Mouse (Mus musculus): ENCODE results near the gene Sfxn3. TPM values are rescaled to one million over a fixed set of nuclear protein-coding genes. Genes with fewer than 3 reads are reported as not detected.

The Sfxn3 gene
- polyA plus RNA-seq, 1 experiment from 2014 or later = 24.5 TPM

DNA sequence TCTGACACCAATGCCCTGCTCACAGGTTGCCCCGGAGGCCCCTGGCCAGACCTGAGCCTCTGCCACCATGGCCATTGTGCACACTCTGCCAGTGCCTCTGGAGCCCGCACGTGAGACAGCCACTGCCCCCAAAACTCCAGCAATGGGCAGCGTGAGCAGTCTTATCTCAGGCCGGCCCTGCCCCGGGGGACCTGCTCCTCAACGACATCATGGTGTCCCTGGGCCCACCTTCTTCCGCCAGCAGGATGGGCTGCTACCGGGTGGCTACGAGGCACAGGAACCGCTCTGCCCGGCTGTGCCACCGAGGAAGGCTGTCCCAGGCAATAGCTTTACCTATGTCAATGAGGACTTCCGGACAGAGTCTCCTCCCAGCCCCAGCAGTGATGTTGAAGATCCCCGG is 25.9 kb upstream of the Sfxn3 start:
- Histone ChIP-seq H3K9ac (no peak overlapping the region), H3K4me3 (replicated peaks) (no peak overlapping the region), H3K36me3 (peaks cover 31% of the 10 kb centered on the region), H3K4me2 (peak overlapping the region; percentile 95), H3K9me3 (no peaks in the 10 kb centered on the region), H3K4me1 (peaks cover 34% of the 10 kb centered on the region), H3K27ac (no peak overlapping the region), H3K27me3 (replicated peaks) (no peaks in the 10 kb centered on the region)
- no peak for ATAC-seq (ENCODE audit: insufficient read depth, low FRiP score, low read depth)
- 84% methylated on average over 15 of the region's 15 CpGs for WGBS

DNA sequence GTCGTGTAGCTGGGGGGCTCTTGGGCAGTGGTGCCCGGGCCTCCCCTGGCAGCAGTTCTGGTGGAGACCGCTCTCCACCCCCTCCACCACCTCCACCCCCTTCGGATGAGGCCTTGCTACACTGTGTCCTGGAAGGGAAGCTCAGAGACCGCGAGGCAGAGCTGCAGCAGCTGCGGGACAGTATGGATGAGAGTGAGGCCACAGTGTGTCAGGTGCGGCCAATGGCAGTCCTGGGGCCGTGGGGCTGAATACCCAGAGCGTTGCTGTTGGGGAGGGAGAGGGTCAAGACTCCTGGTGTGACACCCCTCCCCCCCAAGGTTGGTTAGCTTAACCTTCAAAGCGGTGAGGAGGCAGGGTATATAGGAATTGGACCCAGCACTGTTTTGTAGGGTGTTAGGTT is 23.3 kb upstream of the Sfxn3 start:
- Histone ChIP-seq H3K36me3 (peaks cover 38% of the 10 kb centered on the region), H3K4me2 (no peak overlapping the region), H3K9me3 (no peaks in the 10 kb centered on the region), H3K9ac (no peak overlapping the region), H3K27ac (no peak overlapping the region), H3K4me3 (replicated peaks) (no peak overlapping the region), H3K4me1 (peaks cover 39% of the 10 kb centered on the region), H3K27me3 (replicated peaks) (no peaks in the 10 kb centered on the region)
- ATAC-seq (ENCODE audit: insufficient read depth, low FRiP score, low read depth) = no peak
- 86% methylated on average over 11 of the region's 11 CpGs for WGBS

DNA sequence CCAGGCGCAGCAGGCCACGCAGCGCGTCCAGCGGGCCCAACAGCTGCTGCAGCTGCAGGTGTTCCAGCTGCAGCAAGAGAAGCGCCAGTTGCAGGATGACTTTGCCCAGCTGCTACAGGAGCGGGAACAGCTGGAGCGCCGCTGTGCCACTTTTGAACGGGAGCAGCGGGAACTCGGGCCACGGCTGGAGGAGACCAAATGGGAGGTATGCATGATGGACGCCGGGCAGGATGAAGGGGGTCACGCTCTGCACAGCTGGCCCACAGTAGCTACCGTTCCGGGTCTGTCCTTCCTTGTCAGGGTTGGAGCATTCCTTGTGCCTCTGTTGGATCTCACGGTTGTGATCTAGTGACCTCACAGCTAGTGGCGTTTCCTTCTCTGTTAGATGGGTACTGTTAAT is 22.5 kb upstream of the Sfxn3 start:
- H3K4me1 ChIP-seq = peaks cover 37% of the 10 kb centered on the region
- H3K4me3 ChIP-seq (replicated peaks) = no peak overlapping the region
- H3K27ac ChIP-seq = no peak overlapping the region
- H3K36me3 ChIP-seq = peaks cover 38% of the 10 kb centered on the region
- H3K9ac ChIP-seq = no peak overlapping the region
- no peaks in the 10 kb centered on the region for H3K9me3 ChIP-seq
- no peak overlapping the region for H3K4me2 ChIP-seq
- no peak for ATAC-seq (ENCODE audit: insufficient read depth, low FRiP score, low read depth)
- H3K27me3 ChIP-seq (replicated peaks) = no peaks in the 10 kb centered on the region
- WGBS = 84% methylated on average over 20 of the region's 20 CpGs

DNA sequence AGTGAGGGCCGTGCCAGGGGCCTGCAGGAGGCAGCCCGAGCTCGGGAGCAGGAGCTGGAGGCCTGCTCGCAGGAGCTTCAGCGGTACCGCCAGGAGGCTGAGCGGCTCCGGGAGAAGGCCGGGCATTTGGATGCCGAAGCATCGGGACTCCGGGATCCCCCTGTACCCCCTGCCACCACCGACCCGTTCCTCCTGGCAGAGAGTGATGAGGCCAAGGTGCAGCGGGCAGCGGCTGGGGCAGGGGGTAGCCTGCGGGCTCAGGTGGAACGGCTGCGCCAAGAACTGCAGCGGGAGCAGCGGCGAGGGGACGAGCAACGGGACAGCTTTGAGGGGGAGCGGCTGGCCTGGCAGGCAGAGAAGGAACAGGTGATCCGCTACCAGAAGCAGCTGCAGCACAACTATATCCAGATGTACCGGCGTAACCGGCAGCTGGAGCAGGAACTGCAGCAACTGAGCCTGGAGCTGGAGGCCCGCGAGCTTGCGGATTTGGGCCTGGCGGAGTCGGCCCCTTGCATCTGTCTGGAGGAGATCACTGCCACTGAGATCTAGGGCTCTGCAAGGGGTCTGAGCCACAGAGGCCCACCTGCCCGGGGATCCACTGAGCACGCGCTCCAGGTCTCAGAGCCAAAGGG is 21.2 kb upstream of the Sfxn3 start:
- H3K4me2 ChIP-seq = no peak overlapping the region
- peaks cover 33% of the 10 kb centered on the region for H3K4me1 ChIP-seq
- no peaks in the 10 kb centered on the region for H3K27me3 ChIP-seq (replicated peaks)
- WGBS = 87% methylated on average over 37 of the region's 37 CpGs
- H3K27ac ChIP-seq = no peak overlapping the region
- H3K4me3 ChIP-seq (replicated peaks) = no peak overlapping the region
- peaks cover 38% of the 10 kb centered on the region for H3K36me3 ChIP-seq
- H3K9me3 ChIP-seq = no peaks in the 10 kb centered on the region
- no peak for ATAC-seq (ENCODE audit: insufficient read depth, low FRiP score, low read depth)
- no peak overlapping the region for H3K9ac ChIP-seq

DNA sequence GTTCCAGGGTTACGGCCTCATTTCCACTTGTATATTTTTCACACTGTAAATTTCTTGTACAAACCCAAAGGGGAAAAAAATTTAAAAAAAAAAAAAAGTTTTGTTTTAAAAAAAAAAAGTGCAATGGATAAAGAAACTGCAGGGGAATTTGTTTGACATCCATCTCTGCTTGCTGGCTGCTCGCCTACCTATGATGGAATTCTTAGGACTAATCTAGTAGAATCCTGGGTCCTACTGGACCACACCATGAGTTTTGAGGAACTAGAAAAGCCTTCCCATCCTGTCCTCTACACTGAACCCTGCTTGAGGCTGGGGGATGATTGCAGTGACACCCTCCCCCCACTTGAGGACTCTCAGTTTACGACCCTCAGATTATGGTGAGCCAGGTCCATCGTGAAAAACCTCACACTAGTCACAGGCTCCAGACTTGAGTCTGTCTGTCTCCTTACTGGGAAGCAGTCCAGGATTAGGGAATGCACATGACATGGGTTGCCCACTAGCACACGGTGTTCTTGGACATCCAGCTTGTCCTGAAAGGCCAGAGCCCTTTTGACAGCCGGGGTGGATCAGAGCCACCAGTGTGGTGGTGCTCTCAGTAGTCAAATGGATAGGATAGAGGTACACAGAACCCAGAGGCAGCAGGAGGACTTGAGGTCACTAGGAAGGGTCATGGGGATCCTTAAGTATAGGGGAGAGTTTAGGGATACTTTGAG is 20.2 kb upstream of the Sfxn3 start:
- H3K36me3 ChIP-seq = peaks cover 38% of the 10 kb centered on the region
- no peaks in the 10 kb centered on the region for H3K27me3 ChIP-seq (replicated peaks)
- WGBS = 70% methylated on average over 6 of the region's 6 CpGs
- no peak overlapping the region for H3K9ac ChIP-seq
- no peak overlapping the region for H3K4me3 ChIP-seq (replicated peaks)
- H3K27ac ChIP-seq = no peak overlapping the region
- ATAC-seq (ENCODE audit: insufficient read depth, low FRiP score, low read depth) = no peak
- H3K9me3 ChIP-seq = no peaks in the 10 kb centered on the region
- H3K4me2 ChIP-seq = no peak overlapping the region
- H3K4me1 ChIP-seq = peaks cover 25% of the 10 kb centered on the region

DNA sequence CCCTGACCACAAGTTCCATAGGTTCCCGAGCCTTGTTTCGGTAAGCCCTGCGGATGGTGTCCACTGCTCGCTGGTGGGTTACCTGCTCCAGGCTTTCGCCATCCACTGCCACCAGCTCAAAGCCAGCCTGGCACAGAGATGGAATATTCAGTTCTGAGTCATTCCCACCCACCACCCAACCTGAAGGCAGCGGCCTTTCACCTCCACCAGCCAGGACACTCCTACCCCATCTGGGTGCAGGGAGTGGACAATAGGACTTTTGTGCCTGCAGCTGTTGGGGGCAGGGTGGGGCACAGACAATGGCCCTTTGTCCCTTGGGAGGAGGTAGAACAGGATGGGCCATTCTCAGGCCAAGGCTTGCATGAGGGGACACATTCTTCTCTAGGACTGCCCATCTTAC is 19.5 kb upstream of the Sfxn3 start:
- Histone ChIP-seq H3K27me3 (replicated peaks) (no peaks in the 10 kb centered on the region), H3K9ac (no peak overlapping the region), H3K4me2 (no peak overlapping the region), H3K9me3 (no peaks in the 10 kb centered on the region), H3K36me3 (peaks cover 34% of the 10 kb centered on the region), H3K4me1 (peaks cover 32% of the 10 kb centered on the region), H3K27ac (no peak overlapping the region), H3K4me3 (replicated peaks) (no peak overlapping the region)
- ATAC-seq (ENCODE audit: insufficient read depth, low FRiP score, low read depth) = no peak
- 84% methylated on average over 6 of the region's 6 CpGs for WGBS

DNA sequence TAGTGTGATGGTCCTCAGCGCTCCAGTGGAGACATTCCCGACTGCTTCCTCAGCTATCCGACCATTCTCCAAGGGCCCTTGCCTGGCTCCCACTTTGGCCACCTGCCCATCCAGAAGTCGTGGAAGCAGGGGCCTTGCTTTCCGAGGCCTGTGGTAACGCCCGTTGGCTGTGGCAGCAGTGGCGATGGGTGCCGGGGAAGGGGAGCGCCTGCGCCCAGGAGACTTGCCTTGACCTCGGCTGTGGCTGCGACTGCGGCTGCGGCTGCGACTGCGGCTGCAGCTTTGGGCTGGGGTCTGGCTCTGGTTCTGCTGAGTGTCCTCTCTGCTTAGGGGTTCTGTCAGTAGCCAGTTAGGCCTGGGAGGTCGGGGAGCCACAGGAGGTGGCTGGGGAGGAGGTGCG is 18.6 kb upstream of the Sfxn3 start:
- ATAC-seq (ENCODE audit: insufficient read depth, low FRiP score, low read depth) = no peak
- 65% methylated on average over 19 of the region's 19 CpGs for WGBS

DNA sequence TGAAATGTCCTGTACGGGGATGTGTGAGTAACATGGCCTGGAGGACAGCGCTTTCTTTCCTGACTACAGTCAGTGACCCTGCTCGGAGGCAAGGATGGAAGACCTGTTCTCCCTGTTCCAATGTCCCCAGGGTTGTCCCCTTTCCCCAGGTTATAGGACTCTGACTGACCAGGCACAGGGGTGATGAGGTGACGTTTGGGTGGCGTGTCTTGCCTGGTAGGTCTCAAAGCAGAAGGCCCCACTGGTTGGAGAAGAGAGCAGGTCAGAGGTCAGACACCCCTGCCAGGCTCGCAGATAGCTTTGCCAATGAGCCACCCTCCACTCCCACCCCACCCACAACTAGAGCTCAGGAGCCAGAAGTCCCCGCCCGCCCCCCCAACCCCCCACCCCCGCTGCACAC is 17.7 kb upstream of the Sfxn3 start:
- Histone ChIP-seq H3K27me3 (replicated peaks) (no peaks in the 10 kb centered on the region), H3K9ac (no peak overlapping the region), H3K27ac (no peak overlapping the region), H3K9me3 (no peaks in the 10 kb centered on the region), H3K4me1 (peaks cover 32% of the 10 kb centered on the region), H3K36me3 (peaks cover 23% of the 10 kb centered on the region), H3K4me3 (replicated peaks) (no peak overlapping the region), H3K4me2 (no peak overlapping the region)
- 56% methylated on average over 9 of the region's 9 CpGs for WGBS
- no peak for ATAC-seq (ENCODE audit: insufficient read depth, low FRiP score, low read depth)

More for the DNA sequence above, 18.6 kb upstream of the Sfxn3 start:
- peaks cover 29% of the 10 kb centered on the region for H3K36me3 ChIP-seq
- no peak overlapping the region for H3K4me3 ChIP-seq (replicated peaks)
- no peak overlapping the region for H3K4me2 ChIP-seq
- H3K9ac ChIP-seq = no peak overlapping the region
- H3K27ac ChIP-seq = no peak overlapping the region
- no peaks in the 10 kb centered on the region for H3K27me3 ChIP-seq (replicated peaks)
- no peaks in the 10 kb centered on the region for H3K9me3 ChIP-seq
- H3K4me1 ChIP-seq = peaks cover 32% of the 10 kb centered on the region

DNA sequence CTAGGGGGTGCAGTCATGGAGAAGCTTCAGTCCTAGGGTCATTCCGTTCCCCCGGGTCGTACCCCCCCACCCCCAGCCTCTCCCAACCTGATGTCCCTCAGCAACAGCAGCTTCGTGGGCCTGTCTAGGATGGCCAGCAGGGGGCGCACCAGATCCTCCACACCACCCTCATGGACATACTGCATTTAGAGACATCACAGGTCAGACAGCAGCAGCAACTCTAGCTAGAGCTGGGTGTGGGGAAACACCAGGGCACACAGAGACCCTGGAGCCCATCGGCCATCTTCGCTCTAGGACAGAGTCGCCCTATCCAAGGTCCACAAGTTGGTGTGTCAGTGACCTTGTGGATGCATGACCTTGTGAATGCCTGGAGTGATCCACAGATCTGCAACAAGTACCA is 17.2 kb upstream of the Sfxn3 start:
- H3K9ac ChIP-seq = no peak overlapping the region
- no peak for ATAC-seq (ENCODE audit: insufficient read depth, low FRiP score, low read depth)
- no peak overlapping the region for H3K4me2 ChIP-seq
- peaks cover 32% of the 10 kb centered on the region for H3K4me1 ChIP-seq
- no peak overlapping the region for H3K4me3 ChIP-seq (replicated peaks)
- no peaks in the 10 kb centered on the region for H3K27me3 ChIP-seq (replicated peaks)
- H3K36me3 ChIP-seq = peaks cover 18% of the 10 kb centered on the region
- H3K9me3 ChIP-seq = no peaks in the 10 kb centered on the region
- H3K27ac ChIP-seq = no peak overlapping the region
- 29% methylated on average over 8 of the region's 8 CpGs for WGBS

DNA sequence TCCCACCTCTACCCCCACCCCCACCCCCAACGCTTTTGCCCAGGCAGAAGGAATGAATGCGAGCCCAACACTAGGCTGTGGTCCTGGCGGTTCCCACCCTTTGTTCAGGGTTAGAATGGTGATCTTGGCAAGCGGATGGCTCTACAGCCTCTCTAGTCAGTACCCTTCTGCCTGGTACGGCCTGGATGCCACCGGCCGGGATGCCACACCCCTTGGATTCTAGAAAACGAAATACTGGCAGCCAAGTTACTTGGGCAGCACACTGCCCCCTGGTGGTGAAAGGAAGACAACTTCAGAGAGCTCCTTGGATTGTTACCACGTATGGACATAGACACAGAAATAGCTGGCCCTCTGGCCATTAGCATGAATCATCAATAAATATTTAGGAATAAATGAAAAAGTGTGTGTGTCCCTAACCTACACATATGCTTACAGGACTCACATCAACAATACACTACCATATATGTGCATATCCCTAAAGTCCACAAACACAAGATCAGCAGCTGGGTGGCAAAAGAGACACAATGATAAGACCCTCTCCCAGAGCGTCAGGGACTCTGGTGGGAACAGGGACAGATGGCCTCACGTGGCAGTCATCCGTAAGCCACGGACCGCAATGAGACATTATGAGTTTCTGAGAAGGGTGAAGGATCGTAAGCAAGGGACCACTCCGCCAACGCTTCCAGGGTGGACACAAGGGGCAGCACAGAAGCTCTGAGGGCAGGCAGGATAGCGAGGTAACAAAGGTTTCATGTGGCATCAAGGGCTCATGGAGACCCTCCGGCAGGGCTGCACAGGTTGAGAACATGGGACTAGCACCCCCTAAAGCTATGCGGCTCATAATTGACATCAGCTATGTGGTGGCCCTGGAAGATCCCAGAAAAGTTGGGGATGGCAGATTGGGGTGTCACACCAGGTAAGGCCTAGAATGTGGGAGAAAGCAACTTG is 16.3 kb upstream of the Sfxn3 start:
- H3K4me2 ChIP-seq = peak overlapping the region; percentile 47
- no peaks in the 10 kb centered on the region for H3K9me3 ChIP-seq
- no peak overlapping the region for H3K9ac ChIP-seq
- WGBS = 42% methylated on average over 20 of the region's 20 CpGs
- no peak for ATAC-seq (ENCODE audit: insufficient read depth, low FRiP score, low read depth)
- H3K36me3 ChIP-seq = peaks cover 10% of the 10 kb centered on the region
- H3K27me3 ChIP-seq (replicated peaks) = no peaks in the 10 kb centered on the region
- H3K4me3 ChIP-seq (replicated peaks) = no peak overlapping the region
- no peak overlapping the region for H3K27ac ChIP-seq
- peaks cover 32% of the 10 kb centered on the region for H3K4me1 ChIP-seq

DNA sequence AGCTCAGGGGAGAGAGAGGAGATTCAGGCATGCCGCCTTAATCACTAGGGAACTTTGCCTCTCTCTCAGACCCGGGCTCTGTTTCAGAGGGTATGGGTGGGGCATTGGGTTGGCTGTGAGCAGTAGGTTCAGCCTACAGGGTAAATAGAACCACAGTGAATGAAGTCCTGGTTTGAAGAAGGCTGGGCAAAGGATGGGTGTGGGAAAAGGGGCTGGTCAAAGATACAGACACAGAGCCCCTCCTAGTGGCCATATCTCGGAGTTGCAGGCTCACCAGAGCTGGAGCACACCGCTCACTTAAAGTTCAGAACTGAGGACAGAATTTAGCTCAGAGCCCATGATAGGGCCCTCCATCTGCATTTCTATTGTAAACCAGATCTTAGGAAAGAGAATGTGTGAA is 15.5 kb upstream of the Sfxn3 start:
- Histone ChIP-seq H3K9ac (no peak overlapping the region), H3K9me3 (no peaks in the 10 kb centered on the region), H3K27ac (no peak overlapping the region), H3K36me3 (0 out of 2 replicates have a peak, but pooled peaks cover 3% of the 10 kb centered on the region), H3K4me2 (no peak overlapping the region), H3K4me3 (replicated peaks) (no peak overlapping the region), H3K4me1 (peaks cover 32% of the 10 kb centered on the region), H3K27me3 (replicated peaks) (no peaks in the 10 kb centered on the region)
- 15% methylated on average over 4 of the region's 4 CpGs for WGBS
- peak; percentile 76 for ATAC-seq (ENCODE audit: insufficient read depth, low FRiP score, low read depth)

Data from stomach, embryonic 15.5 days (tissue).